Mouse (Mus musculus) lung, postnatal 0 days (tissue): ENCODE results near the gene Rac2. TPM values are rescaled to one million over a fixed set of nuclear protein-coding genes. Genes with fewer than 3 reads are reported as not detected.
A peak's percentile ranks its signal among the peaks of the same experiment; 100 is the strongest.

Source experiments
- ATAC-seq: fragments of 200-750 bp; cut with Nextera tagmentation; 2 replicates; pipeline ENCODE4 v1.8.0; 2017; ENCODE audit warnings: moderate library complexity
- DNase-seq: peaks from one replicate; pipeline ENCODE4 v3.0.0-alpha.2; 2016; ENCODE audit warnings: low spot score
- H3K27ac ChIP-seq: fragments of 300-500 bp; sonication (generic); 2 replicates; pipeline ENCODE4 v1.5.1; 2014; ENCODE audit warnings: antibody characterized with exemption, mild to moderate bottlenecking, low read length, mixed read lengths
- H3K27me3 ChIP-seq: fragments of 300-500 bp; sonication (generic); replicated peaks from 2 replicates; pipeline ENCODE4 v1.6.1; 2014; ENCODE audit warnings: low read length, mixed read lengths; ENCODE audit not compliant: insufficient read depth
- H3K36me3 ChIP-seq: fragments of 300-500 bp; sonication (generic); 2 replicates; pipeline ENCODE4 v1.6.1; 2014; ENCODE audit warnings: low read length, mixed read lengths; ENCODE audit not compliant: insufficient read depth
- H3K4me1 ChIP-seq: fragments of 300-500 bp; sonication (generic); 2 replicates; pipeline ENCODE4 v1.6.1; 2014; ENCODE audit warnings: antibody characterized with exemption, low read depth, low read length, mixed read lengths; ENCODE audit not compliant: insufficient read depth
- H3K4me2 ChIP-seq: fragments of 300-500 bp; sonication (generic); replicated peaks from 2 replicates; pipeline ENCODE4 v1.6.1; 2014; ENCODE audit warnings: low read depth, mild to moderate bottlenecking, low read length, moderate library complexity, mixed read lengths
- H3K4me3 ChIP-seq: fragments of 300-500 bp; sonication (generic); 2 replicates; pipeline ENCODE4 v1.5.1; 2014; ENCODE audit warnings: low read depth, low read length
- H3K9ac ChIP-seq: fragments of 300-500 bp; sonication (generic); replicated peaks from 2 replicates; pipeline ENCODE4 v1.6.1; 2014; ENCODE audit warnings: low read depth, mild to moderate bottlenecking
- H3K9me3 ChIP-seq: fragments of 300-500 bp; sonication (generic); 2 replicates; pipeline ENCODE4 v1.6.1; 2016; ENCODE audit warnings: low read length, mixed read lengths
- CTCF ChIP-seq: IDR thresholded peaks from 2 replicates; pipeline ENCODE4 v1.5.1; 2016; ENCODE audit warnings: antibody characterized with exemption, mild to moderate bottlenecking
- EP300 ChIP-seq: IDR thresholded peaks from 2 replicates; pipeline ENCODE4 v1.6.1; 2016; ENCODE audit warnings: antibody characterized with exemption, mild to moderate bottlenecking, control low read depth
- WGBS: fragments of 180-500 bp; shearing (Covaris S2); extraction: QIAGEN DNeasy Blood & Tissue Kit; methylation state at CpG from one replicate; pipeline ENCODE4 v1.1.7; 2014; 5-methylcytosine and 5-hydroxymethylcytosine counted together
- polyA plus RNA-seq: library from polyadenylated mRNA; unstranded; fragments of >200 nt; fragmentation: Nextera tagmentation; extraction: Ambion mirVana; gene quantifications from 2 replicates; pipeline ENCODE4 v1.2.1, GENCODE M21; 2015

Gene Rac2
- polyA plus RNA-seq, 1 experiment from 2014 or later = 29.7 TPM

DNA sequence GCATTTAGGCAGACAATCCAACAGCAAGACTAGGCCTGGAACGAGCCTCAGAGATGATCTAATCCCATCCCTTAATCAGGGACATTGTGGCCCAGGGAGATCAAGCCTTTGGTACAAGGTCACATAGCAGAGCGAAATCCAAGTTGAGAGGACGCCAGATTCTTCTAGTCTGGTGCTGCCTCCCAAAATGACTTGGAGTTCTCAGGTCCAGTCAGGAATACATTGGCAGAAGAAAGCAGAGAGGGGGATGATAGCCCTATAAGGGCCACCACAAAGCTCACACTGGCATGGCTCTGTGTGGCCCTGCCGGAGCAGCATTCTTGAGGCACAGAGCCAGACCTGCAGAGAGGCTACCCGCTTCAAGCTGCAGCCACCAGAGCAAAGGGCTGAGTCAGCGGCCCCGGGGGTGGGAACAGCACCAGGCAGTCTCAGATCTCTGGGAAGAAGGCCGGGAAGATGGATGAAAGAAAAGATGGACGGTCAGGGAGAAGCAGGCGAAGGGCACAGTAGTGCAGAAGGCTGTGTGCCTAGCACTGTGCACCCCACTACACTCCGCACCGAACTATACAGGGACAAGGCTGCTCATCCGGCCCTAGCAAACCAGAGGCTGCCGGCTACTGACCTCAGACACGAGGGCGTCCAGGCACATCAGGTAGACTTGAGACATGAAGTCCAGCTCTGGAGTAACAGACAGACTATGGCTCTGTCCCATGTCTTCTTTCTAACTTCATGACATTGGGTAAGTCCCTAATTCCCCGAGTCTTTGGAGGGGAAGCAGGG, 41.7 kb downstream of the Rac2 start, which contains the start of gene C1qtnf6:
Gene C1qtnf6 (minus strand): TSS at position 746 of the 780 bp plus-strand sequence.
- H3K27me3 ChIP-seq = no peaks in the 10 kb centered on the region
- peaks cover 8% of the 10 kb centered on the region; the same call in 1 of the 2 replicates for H3K4me1 ChIP-seq
- 57% methylated on average over 17 of the region's 17 CpGs for WGBS
- peak within 1 kb of the TSS; percentile 35; the same call in 1 of the 2 replicates for H3K9ac ChIP-seq
- DNase-seq = peak; percentile 25
- peak within 1 kb of the TSS; percentile 32 for H3K4me3 ChIP-seq
- H3K9me3 ChIP-seq = no peaks in the 10 kb centered on the region
- H3K36me3 ChIP-seq = no peaks in the 10 kb centered on the region
- peak within 1 kb of the TSS; percentile 48 for H3K4me2 ChIP-seq
- H3K27ac ChIP-seq = peak within 1 kb of the TSS; percentile 74
- TF ChIP-seq CTCF (no peak), EP300 (no peak)
- ATAC-seq = no peak

DNA sequence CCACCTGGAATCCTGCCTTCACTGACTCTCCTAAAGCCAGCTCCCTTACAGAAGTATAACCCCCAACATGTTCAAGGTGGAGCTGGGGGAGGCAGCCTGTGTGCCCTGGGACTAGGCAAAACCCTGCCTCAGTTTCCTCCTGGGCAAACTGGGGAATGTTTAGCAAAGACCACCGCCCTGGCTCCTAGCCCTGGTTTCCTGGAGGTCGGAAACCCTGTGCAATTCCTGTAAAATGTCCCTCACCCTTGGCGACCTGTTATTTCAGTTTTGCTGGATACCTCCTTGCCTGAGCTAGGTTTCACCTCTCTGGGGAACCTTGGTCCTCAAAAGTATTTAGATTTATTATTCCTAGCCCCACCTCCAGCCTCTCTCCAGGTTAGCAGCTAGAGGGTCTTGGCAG, 42.4 kb downstream of the Rac2 start:
- Histone ChIP-seq H3K4me1 (peaks cover 8% of the 10 kb centered on the region; the same call in 1 of the 2 replicates), H3K27me3 (no peaks in the 10 kb centered on the region), H3K36me3 (no peaks in the 10 kb centered on the region), H3K9ac (peak overlapping the region; percentile 32; the same call in 1 of the 2 replicates), H3K9me3 (no peaks in the 10 kb centered on the region), H3K27ac (peak overlapping the region; percentile 32; the same call in 1 of the 2 replicates), H3K4me3 (no peak overlapping the region), H3K4me2 (no peak overlapping the region)
- TF ChIP-seq CTCF (no peak), EP300 (no peak)
- 64% methylated on average over 3 of the region's 3 CpGs for WGBS
- no peak for ATAC-seq
- no peak for DNase-seq

DNA sequence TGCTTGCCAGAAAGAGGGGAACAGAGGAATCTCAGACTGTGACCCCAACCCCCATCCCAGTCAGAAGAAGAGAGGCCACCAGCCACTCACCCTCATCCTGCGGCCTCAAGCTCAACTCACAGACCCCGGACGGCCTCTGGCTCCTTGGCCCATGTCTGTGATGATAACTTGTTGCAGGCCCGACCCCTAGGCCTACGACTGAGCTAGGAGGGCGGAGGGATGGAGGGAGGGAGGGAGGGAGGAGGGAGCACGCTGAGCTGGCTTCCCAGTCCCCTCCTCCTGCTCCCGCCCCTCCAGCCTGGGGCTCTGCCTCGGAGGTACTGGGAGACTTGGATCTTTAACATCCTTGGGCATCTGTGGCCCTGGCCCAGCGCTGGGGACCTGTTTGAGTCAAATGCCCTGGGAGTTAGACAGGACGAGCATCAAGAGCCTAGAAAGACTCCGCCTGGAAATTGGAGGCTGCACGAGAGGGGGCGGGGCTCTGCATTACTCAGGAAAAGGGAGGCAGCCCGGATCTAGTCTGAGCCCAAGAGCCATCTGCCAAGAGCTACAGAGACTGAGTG, 43.1 kb downstream of the Rac2 start:
- H3K4me2 ChIP-seq = peak overlapping the region; percentile 48
- H3K27me3 ChIP-seq = no peaks in the 10 kb centered on the region
- ATAC-seq (peak; percentile 39), DNase-seq (peak; percentile 75)
- peak overlapping the region; percentile 36 for H3K4me3 ChIP-seq
- peak overlapping the region; percentile 76 for H3K27ac ChIP-seq
- H3K9me3 ChIP-seq = no peaks in the 10 kb centered on the region
- peak overlapping the region; percentile 32; the same call in 1 of the 2 replicates for H3K9ac ChIP-seq
- H3K4me1 ChIP-seq = peaks cover 8% of the 10 kb centered on the region; the same call in 1 of the 2 replicates
- WGBS = 5% methylated on average over 14 of the region's 15 CpGs
- TF ChIP-seq CTCF (no peak), EP300 (no peak)
- H3K36me3 ChIP-seq = no peaks in the 10 kb centered on the region

DNA sequence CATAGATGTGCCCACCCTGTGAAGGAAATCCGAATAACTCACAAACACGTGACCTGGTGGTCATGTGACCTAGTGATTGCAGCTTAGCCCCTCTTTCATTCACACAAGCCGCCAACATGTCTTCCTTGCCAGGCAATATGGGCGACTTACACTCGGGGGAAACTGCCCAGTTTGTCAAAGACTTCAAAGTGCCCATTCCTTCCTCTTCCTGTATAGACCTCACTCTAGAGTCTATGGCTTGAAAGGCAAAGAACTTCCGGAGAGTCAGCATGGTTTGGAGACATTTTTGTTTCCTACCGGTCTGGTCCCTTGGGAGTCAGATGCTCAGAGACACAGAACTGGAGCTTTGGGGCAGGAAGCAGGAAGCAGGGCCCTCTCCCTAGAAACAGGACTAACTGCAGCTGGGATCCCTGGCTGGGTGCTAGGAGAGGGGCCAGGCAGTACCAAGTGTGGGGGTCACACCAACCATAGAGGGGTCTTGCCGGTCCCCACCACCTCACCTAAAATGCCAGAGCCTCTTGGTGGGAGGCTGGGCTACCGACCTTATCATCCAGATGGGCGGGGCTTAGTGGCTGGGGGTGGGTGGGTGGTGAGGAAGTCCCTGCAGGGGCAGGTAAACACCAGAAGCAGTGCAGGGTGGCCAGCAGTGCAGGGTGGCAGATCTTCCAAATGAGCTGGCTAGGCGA, 43.7 kb downstream of the Rac2 start:
- Histone ChIP-seq H3K27me3 (no peaks in the 10 kb centered on the region), H3K9me3 (no peaks in the 10 kb centered on the region), H3K4me1 (peaks cover 8% of the 10 kb centered on the region; the same call in 1 of the 2 replicates), H3K4me3 (peak overlapping the region; percentile 36), H3K4me2 (peak overlapping the region; percentile 48), H3K27ac (peak overlapping the region; percentile 76), H3K9ac (peak overlapping the region; percentile 32; the same call in 1 of the 2 replicates), H3K36me3 (no peaks in the 10 kb centered on the region)
- no peak for ATAC-seq
- 20% methylated on average over 10 of the region's 11 CpGs for WGBS
- peak; percentile 45 for DNase-seq
- no peak for TF ChIP-seq EP300
- no peak for TF ChIP-seq CTCF

DNA sequence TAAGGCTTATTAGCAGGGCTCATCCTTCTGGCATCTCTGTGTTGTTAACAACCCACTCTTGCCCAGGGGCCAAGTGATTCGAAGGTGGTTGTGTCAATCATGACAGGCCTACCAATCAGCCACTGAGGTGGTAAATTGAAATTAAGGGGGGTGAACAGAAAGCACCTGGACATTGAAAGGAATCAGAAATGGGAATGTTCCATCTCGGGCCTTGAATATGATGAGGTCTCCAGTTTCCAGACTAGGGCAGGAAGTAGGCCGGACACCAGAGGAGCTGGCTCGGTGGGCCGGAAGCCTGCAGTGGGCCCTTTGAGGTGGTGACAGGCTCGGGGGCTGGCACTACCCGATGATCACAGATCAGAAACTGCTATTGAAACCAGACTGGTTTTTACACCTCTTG, 44.6 kb downstream of the Rac2 start:
- 46% methylated on average over 7 of the region's 7 CpGs for WGBS
- no peaks in the 10 kb centered on the region for H3K36me3 ChIP-seq
- no peaks in the 10 kb centered on the region for H3K27me3 ChIP-seq
- ATAC-seq = no peak
- H3K9ac ChIP-seq = no peak overlapping the region
- peak overlapping the region; percentile 48; the same call in 1 of the 2 replicates for H3K4me2 ChIP-seq
- no peak overlapping the region for H3K4me3 ChIP-seq
- peaks cover 8% of the 10 kb centered on the region; the same call in 1 of the 2 replicates for H3K4me1 ChIP-seq
- TF ChIP-seq EP300 = no peak
- no peak for TF ChIP-seq CTCF
- H3K9me3 ChIP-seq = no peaks in the 10 kb centered on the region
- peak; percentile 31 for DNase-seq
- H3K27ac ChIP-seq = peak overlapping the region; percentile 76; the same call in 1 of the 2 replicates

DNA sequence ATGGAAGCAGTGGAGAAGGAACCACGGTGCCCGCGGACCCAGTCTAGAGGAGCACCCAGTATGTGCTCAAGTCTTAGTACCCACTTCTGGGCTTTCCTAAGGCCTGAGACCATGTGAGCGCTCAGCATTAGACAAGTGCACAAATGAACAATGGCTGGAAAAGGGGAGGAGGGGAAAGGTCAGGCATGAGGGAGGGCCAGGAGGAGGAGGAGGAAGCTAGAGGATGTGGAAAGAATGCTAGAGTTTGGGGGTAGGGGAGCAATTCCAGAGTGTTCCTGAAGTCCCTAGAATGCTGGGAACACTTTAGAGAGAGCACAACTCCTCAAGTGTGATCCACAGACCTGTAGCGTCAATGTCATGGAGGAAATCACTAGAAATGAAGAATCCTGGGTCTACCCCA, 48.4 kb downstream of the Rac2 start:
- WGBS = 74% methylated on average over 5 of the region's 5 CpGs
- Histone ChIP-seq H3K4me3 (no peak overlapping the region), H3K36me3 (no peaks in the 10 kb centered on the region), H3K27ac (no peak overlapping the region), H3K27me3 (no peaks in the 10 kb centered on the region), H3K9ac (no peak overlapping the region), H3K4me1 (no peaks in the 10 kb centered on the region; the same call in 1 of the 2 replicates), H3K4me2 (no peak overlapping the region), H3K9me3 (no peaks in the 10 kb centered on the region)
- ATAC-seq (no peak), DNase-seq (no peak)
- TF ChIP-seq CTCF = no peak
- no peak for TF ChIP-seq EP300
